Mouse (Mus musculus) hindbrain, embryonic 11.5 days (tissue): ENCODE data around the gene 4921507P07Rik. TPM values are rescaled to one million over a fixed set of nuclear protein-coding genes. Genes with fewer than 3 reads are reported as not detected.

Experiments
- ATAC-seq: fragments of 200-750 bp; cut with Nextera tagmentation; 2 replicates; pipeline ENCODE4 v1.8.0; 2017; ENCODE audit warnings: mild to moderate bottlenecking, moderate TSS enrichment, moderate library complexity; ENCODE audit not compliant: low FRiP score
- DNase-seq: peaks from one replicate; pipeline ENCODE4 v3.0.0-alpha.2; 2015; ENCODE audit warnings: low spot score
- H3K27ac ChIP-seq: fragments of 300-500 bp; sonication (generic); 2 replicates; pipeline ENCODE4 v1.5.1; 2014; ENCODE audit warnings: mild to moderate bottlenecking, low read depth, low read length
- H3K27me3 ChIP-seq: fragments of 300-500 bp; sonication (generic); 2 replicates; pipeline ENCODE4 v1.6.1; 2014; ENCODE audit warnings: mild to moderate bottlenecking, low read length, moderate library complexity, mixed read lengths; ENCODE audit not compliant: control insufficient read depth, insufficient read depth
- H3K36me3 ChIP-seq: fragments of 300-500 bp; sonication (generic); 2 replicates; pipeline ENCODE4 v1.6.1; 2014; ENCODE audit warnings: mild to moderate bottlenecking, low read length, moderate library complexity, mixed read lengths; ENCODE audit not compliant: control insufficient read depth, insufficient read depth
- H3K4me1 ChIP-seq: fragments of 300-500 bp; sonication (generic); replicated peaks from 2 replicates; pipeline ENCODE4 v1.6.1; 2014; ENCODE audit warnings: low read length, mixed read lengths; ENCODE audit not compliant: control insufficient read depth, insufficient read depth
- H3K4me2 ChIP-seq: fragments of 300-500 bp; sonication (generic); replicated peaks from 2 replicates; pipeline ENCODE4 v1.6.1; 2014; ENCODE audit warnings: mild to moderate bottlenecking, low read depth, low read length
- H3K4me3 ChIP-seq: fragments of 300-500 bp; sonication (generic); 2 replicates; pipeline ENCODE4 v1.5.1; 2014; ENCODE audit warnings: low read depth, low read length
- H3K9ac ChIP-seq: fragments of 300-500 bp; sonication (generic); 2 replicates; pipeline ENCODE4 v1.6.1; 2014; ENCODE audit warnings: low read depth, low read length
- H3K9me3 ChIP-seq: fragments of 300-500 bp; sonication (generic); 2 replicates; pipeline ENCODE4 v1.6.1; 2016; ENCODE audit warnings: low read length; ENCODE audit not compliant: control insufficient read depth
- WGBS: fragments of 180-500 bp; shearing (Covaris S2); extraction: QIAGEN DNeasy Blood & Tissue Kit; methylation state at CpG from one replicate; pipeline ENCODE4 v1.1.7; 2014; 5-methylcytosine and 5-hydroxymethylcytosine counted together
- polyA plus RNA-seq: library from polyadenylated mRNA; unstranded; fragments of >200 nt; fragmentation: Nextera tagmentation; extraction: Ambion mirVana; gene quantifications from 2 replicates; pipeline ENCODE4 v1.2.1, GENCODE M21; 2014

The 4921507P07Rik gene
- polyA plus RNA-seq, 1 experiment from 2014 or later, result 1.1 TPM

DNA sequence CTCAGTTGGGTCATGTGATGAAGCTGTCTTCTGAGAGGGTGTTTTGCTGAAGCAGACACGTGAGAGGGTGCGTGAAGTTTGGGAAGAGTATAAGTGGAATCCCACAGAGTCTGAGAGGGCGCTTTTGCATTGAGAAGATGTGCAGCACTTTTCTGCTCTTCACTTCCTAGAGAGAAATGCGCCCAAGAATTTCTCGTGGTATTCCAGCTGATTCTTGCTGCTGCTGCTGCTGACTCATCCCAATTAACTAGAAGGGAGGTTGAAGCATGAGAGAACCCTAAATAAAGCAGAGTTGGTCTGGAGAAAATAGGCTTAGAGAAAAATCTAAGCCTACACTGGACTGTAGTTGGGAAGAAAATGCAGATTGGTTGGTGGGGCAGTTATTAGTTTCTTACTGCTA, 47.4 kb downstream of the 4921507P07Rik start:
- DNase-seq (no peak), ATAC-seq (no peak)
- no peaks in the 10 kb centered on the region for H3K9me3 ChIP-seq
- H3K4me3 ChIP-seq, result no peak overlapping the region
- no peak overlapping the region for H3K9ac ChIP-seq
- no peaks in the 10 kb centered on the region for H3K4me1 ChIP-seq
- WGBS, result 78% methylated on average over 5 of the region's 5 CpGs
- H3K4me2 ChIP-seq, result no peak overlapping the region
- H3K27ac ChIP-seq, result no peak overlapping the region
- no peaks in the 10 kb centered on the region for H3K36me3 ChIP-seq
- no peaks in the 10 kb centered on the region for H3K27me3 ChIP-seq

DNA sequence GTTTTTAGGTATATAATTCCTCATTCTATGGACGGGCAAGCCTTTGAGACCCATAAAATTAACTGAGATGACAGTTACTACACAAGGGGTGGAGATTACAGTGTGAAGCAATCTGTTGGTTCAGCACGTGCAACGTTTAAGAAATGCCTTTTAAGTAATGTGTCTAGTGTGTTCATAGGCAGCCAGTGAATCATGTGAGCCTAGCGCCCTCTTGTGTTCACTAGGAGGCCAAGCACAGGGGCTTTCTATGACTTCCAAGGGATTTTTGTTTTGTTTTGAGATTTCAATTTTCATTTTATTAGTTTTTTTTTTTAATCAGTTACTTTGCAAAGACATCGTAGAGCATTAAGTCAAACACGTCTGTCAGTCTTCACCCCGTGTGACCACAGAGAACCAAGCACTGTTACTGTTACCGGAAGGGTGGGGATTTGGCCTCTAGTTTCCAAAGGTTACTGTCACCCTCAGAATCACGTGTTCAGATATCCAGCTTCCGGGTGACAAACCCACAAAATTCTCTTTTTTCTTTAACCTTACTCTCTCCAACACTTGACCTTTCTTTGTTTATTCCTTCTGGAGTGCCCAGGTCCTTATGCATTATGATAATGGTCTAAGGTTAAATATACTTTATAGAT, 50.9 kb downstream of the 4921507P07Rik start:
- H3K27ac ChIP-seq, result no peak overlapping the region
- H3K4me1 ChIP-seq, result no peaks in the 10 kb centered on the region
- DNase-seq (peak; percentile 69), ATAC-seq (no peak)
- no peaks in the 10 kb centered on the region for H3K27me3 ChIP-seq
- H3K36me3 ChIP-seq, result no peaks in the 10 kb centered on the region
- no peaks in the 10 kb centered on the region for H3K9me3 ChIP-seq
- H3K4me2 ChIP-seq, result no peak overlapping the region
- H3K9ac ChIP-seq, result no peak overlapping the region
- 28% methylated on average over 10 of the region's 10 CpGs for WGBS
- H3K4me3 ChIP-seq, result no peak overlapping the region

DNA sequence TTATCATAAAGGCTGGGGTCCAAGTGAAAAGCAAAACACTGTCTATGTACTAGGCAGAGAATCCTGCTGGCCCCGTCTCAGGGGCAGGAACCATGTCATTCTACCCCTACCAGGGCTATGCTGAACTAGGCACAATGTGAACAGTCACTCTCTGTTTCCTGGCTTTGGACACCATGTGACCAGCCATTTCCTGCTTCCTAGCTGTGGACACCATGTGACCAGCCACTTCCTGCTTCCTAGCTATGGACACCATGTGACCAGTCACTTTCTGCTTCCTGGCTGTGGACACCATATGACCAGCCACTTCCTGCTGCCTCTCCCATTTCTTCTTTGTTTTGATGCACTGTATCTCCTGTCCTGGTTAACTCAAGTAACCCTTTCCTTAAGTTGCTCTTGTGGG, 53.9 kb downstream of the 4921507P07Rik start:
- no peak overlapping the region for H3K27ac ChIP-seq
- no peaks in the 10 kb centered on the region for H3K9me3 ChIP-seq
- WGBS, result 71% methylated on average over 1 of the region's 1 CpGs
- H3K4me3 ChIP-seq, result no peak overlapping the region
- H3K36me3 ChIP-seq, result no peaks in the 10 kb centered on the region
- no peaks in the 10 kb centered on the region for H3K27me3 ChIP-seq
- ATAC-seq (no peak), DNase-seq (no peak)
- H3K4me1 ChIP-seq, result no peaks in the 10 kb centered on the region
- no peak overlapping the region for H3K4me2 ChIP-seq
- H3K9ac ChIP-seq, result no peak overlapping the region

DNA sequence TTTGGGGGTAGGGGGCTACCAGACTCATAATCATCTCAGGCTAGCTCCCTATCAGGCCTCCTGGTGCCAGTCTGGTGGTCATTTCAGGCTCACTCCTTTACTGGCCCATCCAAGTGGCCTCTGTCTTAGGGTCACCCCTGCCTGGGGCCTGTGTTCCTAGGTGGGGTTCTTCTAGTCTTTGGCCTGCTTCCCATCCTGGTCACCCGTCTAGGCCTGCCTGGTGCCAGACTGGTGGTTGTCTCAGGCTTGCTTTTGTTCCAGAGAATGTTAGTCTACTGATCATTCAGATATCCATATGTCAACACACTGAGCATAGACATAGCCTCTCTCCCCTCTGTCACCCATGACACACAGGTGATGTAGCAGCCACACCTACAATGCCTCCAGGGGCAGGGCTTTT, 56.8 kb downstream of the 4921507P07Rik start:
- Histone ChIP-seq H3K27ac (no peak overlapping the region), H3K4me1 (no peaks in the 10 kb centered on the region), H3K27me3 (no peaks in the 10 kb centered on the region), H3K36me3 (no peaks in the 10 kb centered on the region), H3K9ac (no peak overlapping the region), H3K4me3 (no peak overlapping the region), H3K4me2 (no peak overlapping the region), H3K9me3 (no peaks in the 10 kb centered on the region)
- 85% methylated on average over 1 of the region's 1 CpGs for WGBS
- no peak for DNase-seq
- ATAC-seq, result no peak

DNA sequence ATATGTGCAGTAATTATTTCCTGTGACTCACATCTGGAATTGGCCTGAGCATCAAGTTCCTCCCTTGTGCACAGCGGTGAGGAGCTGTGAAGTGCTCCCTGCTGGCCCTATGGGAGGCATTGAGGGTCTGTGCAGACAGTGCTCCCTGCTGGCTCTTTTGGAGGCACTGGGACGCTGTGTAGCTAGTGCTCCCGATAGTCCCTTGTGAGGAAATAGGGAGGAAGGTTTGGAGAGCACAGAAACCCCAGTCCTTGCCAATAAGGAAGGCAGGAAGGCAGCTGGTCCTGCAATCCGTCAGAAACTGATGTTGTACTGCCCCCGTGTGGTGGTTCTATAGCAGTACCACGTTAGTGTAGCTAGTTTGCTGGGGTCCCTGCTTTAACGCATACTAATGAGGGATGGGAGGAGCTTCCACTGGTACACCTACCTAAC, 60.0 kb downstream of the 4921507P07Rik start:
- Histone ChIP-seq H3K27me3 (no peaks in the 10 kb centered on the region), H3K4me2 (no peak overlapping the region), H3K9ac (no peak overlapping the region), H3K9me3 (no peaks in the 10 kb centered on the region), H3K4me1 (no peaks in the 10 kb centered on the region), H3K27ac (no peak overlapping the region), H3K4me3 (no peak overlapping the region), H3K36me3 (no peaks in the 10 kb centered on the region)
- 9% methylated on average over 7 of the region's 7 CpGs for WGBS
- ATAC-seq (peak; percentile 64), DNase-seq (peak; percentile 91)

DNA sequence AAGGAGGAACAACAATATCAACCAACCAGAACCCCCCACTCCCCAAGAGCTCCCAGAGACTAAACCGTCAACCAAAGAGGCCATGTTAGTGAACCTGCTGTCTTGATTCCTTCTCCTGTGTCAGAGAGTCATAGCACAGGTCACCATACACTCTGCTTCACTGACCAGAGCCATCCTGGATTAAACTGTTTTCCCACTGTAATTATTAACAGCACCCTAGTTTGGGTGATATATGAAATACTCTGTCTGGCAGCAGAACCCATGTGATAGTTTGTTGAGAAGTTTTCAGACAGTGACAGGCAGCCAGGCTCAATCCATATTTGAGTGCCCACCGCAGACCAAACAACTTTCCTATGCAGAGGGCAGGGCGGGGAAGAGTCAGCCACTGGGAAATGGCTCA, 61.1 kb downstream of the 4921507P07Rik start:
- Histone ChIP-seq H3K36me3 (no peaks in the 10 kb centered on the region), H3K9me3 (no peaks in the 10 kb centered on the region), H3K9ac (no peak overlapping the region), H3K27me3 (no peaks in the 10 kb centered on the region), H3K4me2 (no peak overlapping the region), H3K27ac (no peak overlapping the region), H3K4me3 (no peak overlapping the region), H3K4me1 (no peaks in the 10 kb centered on the region)
- ATAC-seq (no peak), DNase-seq (no peak)
- 82% methylated on average over 3 of the region's 3 CpGs for WGBS

DNA sequence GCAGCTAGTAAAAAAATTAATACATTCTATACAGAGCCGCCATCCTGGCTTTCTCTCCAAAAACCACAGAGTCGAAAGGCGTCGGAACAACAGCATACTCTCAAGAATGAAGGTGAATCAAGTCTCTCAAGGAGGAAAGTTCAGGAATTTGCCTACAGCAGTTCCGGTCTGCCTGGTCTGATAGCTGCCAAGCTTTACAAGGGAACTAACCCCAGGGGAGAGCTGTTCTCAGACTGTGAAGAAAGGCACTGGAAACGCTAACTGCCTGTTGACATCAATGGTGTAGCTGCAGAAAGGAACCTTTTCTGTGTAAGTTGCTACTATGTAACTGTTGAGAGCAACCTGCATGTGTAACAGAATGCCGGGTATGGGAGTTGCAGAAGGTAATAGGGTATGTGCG, 64.5 kb downstream of the 4921507P07Rik start:
- Histone ChIP-seq H3K36me3 (no peaks in the 10 kb centered on the region), H3K9ac (no peak overlapping the region), H3K27me3 (no peaks in the 10 kb centered on the region), H3K4me1 (no peaks in the 10 kb centered on the region), H3K4me2 (no peak overlapping the region), H3K4me3 (no peak overlapping the region), H3K27ac (no peak overlapping the region), H3K9me3 (no peaks in the 10 kb centered on the region)
- DNase-seq, result no peak
- 69% methylated on average over 8 of the region's 8 CpGs for WGBS
- no peak for ATAC-seq

DNA sequence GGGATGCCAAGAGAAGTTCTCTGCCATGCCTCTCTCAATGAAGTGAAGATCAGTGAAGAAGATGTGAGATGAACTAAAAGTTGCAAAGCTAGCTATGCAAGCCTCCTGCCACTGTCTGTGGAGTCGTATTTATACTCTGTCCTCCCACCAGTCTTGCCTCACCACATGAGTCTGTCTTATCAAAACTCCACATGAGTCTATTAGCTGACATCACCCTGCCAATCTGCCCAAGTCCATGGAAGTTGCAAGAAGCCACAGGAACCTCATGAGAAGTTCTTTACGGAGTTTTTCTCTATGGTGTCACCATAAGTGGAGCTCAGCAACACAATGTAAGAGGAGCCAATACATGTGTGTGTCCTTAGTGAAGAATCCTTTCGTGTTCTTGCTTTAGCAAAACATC, 65.4 kb downstream of the 4921507P07Rik start:
- 82% methylated on average over 3 of the region's 3 CpGs for WGBS
- ATAC-seq (no peak), DNase-seq (no peak)
- Histone ChIP-seq H3K9me3 (no peaks in the 10 kb centered on the region), H3K4me3 (no peak overlapping the region), H3K27me3 (no peaks in the 10 kb centered on the region), H3K4me2 (no peak overlapping the region), H3K36me3 (no peaks in the 10 kb centered on the region), H3K9ac (no peak overlapping the region), H3K27ac (no peak overlapping the region), H3K4me1 (no peaks in the 10 kb centered on the region)

DNA sequence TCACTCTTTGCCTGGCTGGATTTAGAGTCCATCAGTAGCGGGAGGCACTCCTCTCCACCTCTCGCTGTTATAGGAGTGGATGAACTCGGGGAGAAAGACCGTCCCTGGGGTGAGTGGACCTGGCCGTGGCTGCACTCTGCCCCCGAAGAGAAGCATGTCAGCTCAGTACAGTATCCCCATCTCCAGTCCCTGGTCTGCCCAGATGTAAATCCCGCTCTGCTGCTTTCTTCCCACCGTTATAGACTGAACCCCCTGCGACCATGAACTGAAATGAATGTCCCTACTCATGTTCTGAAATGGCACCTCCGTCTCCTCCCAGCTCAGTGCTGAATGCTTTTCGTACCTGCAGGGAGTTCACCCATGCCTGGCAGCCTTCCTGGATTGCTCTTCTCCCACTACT, 67.2 kb downstream of the 4921507P07Rik start:
- H3K9me3 ChIP-seq, result no peaks in the 10 kb centered on the region
- 89% methylated on average over 11 of the region's 11 CpGs for WGBS
- H3K36me3 ChIP-seq, result no peaks in the 10 kb centered on the region
- H3K4me1 ChIP-seq, result no peaks in the 10 kb centered on the region
- H3K4me3 ChIP-seq, result no peak overlapping the region
- no peak overlapping the region for H3K4me2 ChIP-seq
- no peak overlapping the region for H3K9ac ChIP-seq
- no peak overlapping the region for H3K27ac ChIP-seq
- no peaks in the 10 kb centered on the region for H3K27me3 ChIP-seq
- ATAC-seq (no peak), DNase-seq (no peak)
